Mouse (Mus musculus) heart, embryonic 11.5 days (tissue): ENCODE data around the gene Itgb6. TPM values are rescaled to one million over a fixed set of nuclear protein-coding genes. Genes with fewer than 3 reads are reported as not detected.

Experiments used
- ATAC-seq: fragments of 200-750 bp; cut with Nextera tagmentation; replicated peaks from 2 replicates; pipeline ENCODE4 v1.8.0; 2017; ENCODE audit warnings: moderate library complexity; ENCODE audit not compliant: insufficient number of reproducible peaks, low FRiP score, low TSS enrichment
- H3K27ac ChIP-seq: fragments of 300-500 bp; sonication (generic); 2 replicates; pipeline ENCODE4 v1.5.1; 2014; ENCODE audit warnings: mild to moderate bottlenecking, low read depth, low read length
- H3K27me3 ChIP-seq: fragments of 300-500 bp; sonication (generic); 2 replicates; pipeline ENCODE4 v1.6.1; 2014; ENCODE audit warnings: mild to moderate bottlenecking, low read length, mixed read lengths; ENCODE audit not compliant: control insufficient read depth, insufficient read depth
- H3K36me3 ChIP-seq: fragments of 300-500 bp; sonication (generic); 2 replicates; pipeline ENCODE4 v1.6.1; 2014; ENCODE audit warnings: mild to moderate bottlenecking, low read length, moderate library complexity, mixed read lengths; ENCODE audit not compliant: control insufficient read depth, insufficient read depth
- H3K4me1 ChIP-seq: fragments of 300-500 bp; sonication (generic); 2 replicates; pipeline ENCODE4 v1.6.1; 2014; ENCODE audit warnings: low read length; ENCODE audit not compliant: control insufficient read depth, insufficient read depth
- H3K4me2 ChIP-seq: fragments of 300-500 bp; sonication (generic); 2 replicates; pipeline ENCODE4 v1.6.1; 2014; ENCODE audit warnings: mild to moderate bottlenecking, moderate library complexity
- H3K4me3 ChIP-seq: fragments of 300-500 bp; sonication (generic); 2 replicates; pipeline ENCODE4 v1.5.1; 2014; ENCODE audit warnings: low read depth, low read length
- H3K9ac ChIP-seq: fragments of 300-500 bp; sonication (generic); 2 replicates; pipeline ENCODE4 v1.6.1; 2014; ENCODE audit warnings: mild to moderate bottlenecking, low read depth, low read length, moderate library complexity
- H3K9me3 ChIP-seq: fragments of 300-500 bp; sonication (generic); replicated peaks from 2 replicates; pipeline ENCODE4 v1.6.1; 2016; ENCODE audit warnings: low read length; ENCODE audit not compliant: control insufficient read depth
- WGBS: fragments of 180-500 bp; shearing (Covaris S2); extraction: QIAGEN DNeasy Blood & Tissue Kit; methylation state at CpG from one replicate; pipeline ENCODE4 v1.1.7; 2014; ENCODE audit not compliant: insufficient replicate concordance; 5-methylcytosine and 5-hydroxymethylcytosine counted together
- polyA plus RNA-seq: library from polyadenylated mRNA; unstranded; fragments of >200 nt; fragmentation: Nextera tagmentation; extraction: Ambion mirVana; gene quantifications from 2 replicates; pipeline ENCODE4 v1.2.1, GENCODE M21; 2014

Gene Itgb6
- polyA plus RNA-seq, 1 experiment from 2014 or later = 0.20 TPM

DNA sequence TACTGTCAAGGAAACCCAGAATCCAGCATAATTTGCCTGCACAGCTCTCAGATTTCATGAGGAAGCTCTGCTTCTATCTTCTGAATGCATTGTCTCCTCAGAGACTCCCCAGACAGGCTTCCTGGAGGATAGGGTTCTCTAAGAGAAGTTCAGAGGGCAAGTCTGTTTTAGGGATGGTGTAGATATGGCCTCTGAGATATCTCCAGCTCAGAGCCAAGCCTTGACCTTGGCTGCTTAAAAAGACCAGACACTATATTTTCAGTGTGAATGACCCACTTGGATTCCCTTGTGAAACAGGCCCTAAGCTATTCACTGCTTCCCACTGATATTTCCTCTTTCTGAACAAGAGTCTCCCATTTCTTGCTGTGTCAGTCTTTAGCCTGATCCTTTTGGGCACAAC, 36.5 kb downstream of the Itgb6 start:
- Histone ChIP-seq H3K4me1 (peaks cover 6% of the 10 kb centered on the region; the same call in 1 of the 2 replicates), H3K9me3 (no peaks in the 10 kb centered on the region), H3K4me3 (no peak overlapping the region), H3K36me3 (no peaks in the 10 kb centered on the region), H3K4me2 (no peak overlapping the region), H3K27me3 (no peaks in the 10 kb centered on the region), H3K9ac (no peak overlapping the region), H3K27ac (no peak overlapping the region)
- ATAC-seq = no peak

DNA sequence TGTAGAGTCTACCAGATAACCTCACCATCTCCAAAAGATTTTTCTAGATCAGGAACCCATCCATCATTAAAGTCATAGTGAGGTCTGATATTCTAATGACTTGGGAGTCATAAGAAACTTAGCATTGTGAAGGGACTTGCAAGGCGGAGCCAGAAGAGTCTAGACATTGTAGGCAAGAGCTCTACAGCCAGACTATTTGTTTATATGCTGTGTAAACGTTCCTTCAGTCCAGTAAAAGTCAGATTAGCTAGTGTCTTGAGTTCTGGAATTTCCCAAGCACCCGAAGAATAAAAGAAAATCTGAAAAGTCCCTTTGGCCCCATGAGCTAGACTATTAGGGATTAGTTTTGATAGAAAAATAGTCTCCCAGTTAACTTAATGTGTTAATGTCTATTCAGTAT, 38.3 kb downstream of the Itgb6 start:
- H3K27ac ChIP-seq = no peak overlapping the region
- H3K9me3 ChIP-seq = no peaks in the 10 kb centered on the region
- no peak for ATAC-seq
- H3K4me1 ChIP-seq = peaks cover 4% of the 10 kb centered on the region; the same call in 1 of the 2 replicates
- no peaks in the 10 kb centered on the region for H3K36me3 ChIP-seq
- no peaks in the 10 kb centered on the region for H3K27me3 ChIP-seq
- 78% methylated on average over 3 of the region's 3 CpGs for WGBS
- H3K4me3 ChIP-seq = no peak overlapping the region
- no peak overlapping the region for H3K9ac ChIP-seq
- no peak overlapping the region for H3K4me2 ChIP-seq

DNA sequence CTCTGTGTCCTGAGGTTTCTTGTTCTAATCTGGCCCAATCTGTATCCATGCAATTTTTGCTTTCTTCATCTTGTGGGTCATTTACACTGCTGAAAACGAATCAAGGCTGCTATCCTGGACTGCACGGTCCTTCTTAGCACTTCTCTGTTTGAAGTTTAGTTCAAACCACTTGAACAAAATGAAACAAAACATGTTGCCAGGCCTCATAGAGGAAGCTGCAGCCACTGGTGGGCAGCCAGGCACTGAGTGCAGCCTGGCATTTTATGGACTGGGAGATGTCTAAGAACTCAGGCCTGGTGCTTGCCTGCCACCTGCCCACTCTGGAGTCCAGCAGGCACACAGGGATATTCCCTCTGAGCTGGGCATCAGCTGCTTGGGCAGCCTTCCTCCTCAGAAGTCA, 39.9 kb downstream of the Itgb6 start:
- no peak overlapping the region for H3K4me2 ChIP-seq
- no peaks in the 10 kb centered on the region for H3K36me3 ChIP-seq
- no peaks in the 10 kb centered on the region for H3K27me3 ChIP-seq
- H3K4me3 ChIP-seq = no peak overlapping the region
- no peak overlapping the region for H3K27ac ChIP-seq
- no peak for ATAC-seq
- peaks cover 2% of the 10 kb centered on the region; the same call in 1 of the 2 replicates for H3K4me1 ChIP-seq
- H3K9me3 ChIP-seq = no peaks in the 10 kb centered on the region
- H3K9ac ChIP-seq = no peak overlapping the region
- 78% methylated on average over 2 of the region's 2 CpGs for WGBS

DNA sequence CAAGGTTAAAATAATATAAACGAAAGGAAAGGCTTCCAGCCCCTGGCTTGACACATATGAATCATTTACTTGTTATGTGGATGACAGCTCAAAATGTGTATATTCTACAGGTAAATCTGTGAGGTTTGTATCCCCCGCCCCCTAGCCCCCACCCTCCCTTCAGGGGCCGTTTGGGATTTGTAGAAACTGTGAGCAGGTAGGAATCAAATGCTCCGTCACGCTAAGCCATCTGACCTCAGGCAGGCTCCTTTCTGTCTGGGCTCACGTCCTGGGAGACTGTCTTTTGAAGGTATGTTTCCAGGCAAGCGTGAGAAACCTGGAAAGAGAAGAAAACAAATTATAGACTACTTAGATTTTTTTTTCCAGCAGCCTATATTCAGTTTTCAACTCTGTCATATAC, 48.0 kb downstream of the Itgb6 start:
- H3K9ac ChIP-seq = no peak overlapping the region
- H3K27ac ChIP-seq = no peak overlapping the region
- H3K4me1 ChIP-seq = peaks cover 4% of the 10 kb centered on the region; the same call in 1 of the 2 replicates
- WGBS = 64% methylated on average over 7 of the region's 7 CpGs
- ATAC-seq = no peak
- no peaks in the 10 kb centered on the region for H3K36me3 ChIP-seq
- no peaks in the 10 kb centered on the region for H3K9me3 ChIP-seq
- H3K4me3 ChIP-seq = no peak overlapping the region
- H3K4me2 ChIP-seq = no peak overlapping the region
- H3K27me3 ChIP-seq = no peaks in the 10 kb centered on the region

DNA sequence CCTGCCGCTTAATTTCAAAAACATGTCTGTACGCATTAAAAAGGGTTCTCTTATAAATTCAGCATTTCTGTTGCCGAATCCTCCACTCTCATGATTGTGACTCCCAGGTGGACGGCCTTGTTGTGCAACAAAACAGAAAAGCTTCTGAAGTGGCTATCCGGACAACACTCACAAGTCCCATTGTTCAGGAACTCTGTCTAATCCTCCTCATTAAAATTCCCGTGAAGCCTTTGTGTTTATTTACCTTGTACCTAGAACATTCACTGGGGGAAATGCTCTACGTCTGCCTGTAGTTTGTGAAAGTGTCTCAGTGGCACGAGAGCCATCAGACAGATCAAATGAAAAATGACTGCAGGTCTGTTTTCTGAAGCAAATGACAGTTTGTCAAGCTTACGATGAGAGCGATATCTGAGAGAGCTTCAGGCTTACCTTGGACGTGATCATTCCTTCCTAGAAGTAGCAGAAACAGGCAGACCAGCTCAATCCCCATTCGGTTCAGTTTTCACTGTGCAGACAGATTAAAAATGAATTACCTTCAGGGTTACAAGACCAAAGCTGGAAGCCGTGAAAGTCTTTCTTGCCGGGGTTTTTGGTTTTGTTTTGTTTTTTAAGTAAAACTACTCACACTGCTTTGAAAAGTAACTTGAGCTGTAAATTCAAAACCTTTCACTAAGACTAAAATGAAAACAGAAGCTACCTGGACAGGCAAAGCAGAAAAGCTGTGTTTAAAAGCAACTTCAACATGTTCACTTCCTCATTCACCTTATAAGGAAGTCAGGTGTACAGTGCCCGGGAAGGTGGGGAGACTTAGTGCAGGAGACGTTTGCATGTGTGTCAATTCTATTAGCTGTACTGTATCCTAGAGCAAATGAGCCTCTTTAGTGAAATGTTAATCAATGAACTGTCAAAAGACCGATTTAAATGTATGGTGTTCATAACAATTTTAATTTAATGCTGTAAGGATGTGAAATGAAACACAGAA, 49.2 kb downstream of the Itgb6 start:
- Histone ChIP-seq H3K9ac (no peak overlapping the region), H3K36me3 (no peaks in the 10 kb centered on the region), H3K27ac (no peak overlapping the region), H3K4me3 (no peak overlapping the region), H3K4me2 (no peak overlapping the region), H3K4me1 (peaks cover 4% of the 10 kb centered on the region; the same call in 1 of the 2 replicates), H3K27me3 (no peaks in the 10 kb centered on the region), H3K9me3 (no peaks in the 10 kb centered on the region)
- 58% methylated on average over 17 of the region's 17 CpGs for WGBS
- no peak for ATAC-seq

DNA sequence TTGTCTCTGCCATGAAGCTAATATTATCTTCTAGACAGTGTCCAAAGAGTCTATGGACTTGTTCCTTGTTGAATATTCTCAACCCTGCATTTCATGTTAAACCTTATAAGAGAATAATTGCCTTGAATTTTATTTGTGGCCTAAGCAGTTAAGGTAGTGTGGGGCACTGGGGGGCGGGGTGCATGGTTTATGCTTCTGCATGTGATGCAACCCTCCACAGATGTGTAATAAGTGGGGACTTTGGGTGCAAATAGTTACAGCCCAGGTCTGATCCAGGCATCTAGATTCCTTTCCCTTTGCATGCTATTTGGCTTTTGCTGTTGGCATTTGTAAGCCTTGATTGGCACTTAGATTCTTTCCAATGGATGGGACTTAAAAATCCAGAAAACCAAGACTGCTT, 51.2 kb downstream of the Itgb6 start:
- WGBS = 79% methylated on average over 1 of the region's 1 CpGs
- ATAC-seq = no peak

DNA sequence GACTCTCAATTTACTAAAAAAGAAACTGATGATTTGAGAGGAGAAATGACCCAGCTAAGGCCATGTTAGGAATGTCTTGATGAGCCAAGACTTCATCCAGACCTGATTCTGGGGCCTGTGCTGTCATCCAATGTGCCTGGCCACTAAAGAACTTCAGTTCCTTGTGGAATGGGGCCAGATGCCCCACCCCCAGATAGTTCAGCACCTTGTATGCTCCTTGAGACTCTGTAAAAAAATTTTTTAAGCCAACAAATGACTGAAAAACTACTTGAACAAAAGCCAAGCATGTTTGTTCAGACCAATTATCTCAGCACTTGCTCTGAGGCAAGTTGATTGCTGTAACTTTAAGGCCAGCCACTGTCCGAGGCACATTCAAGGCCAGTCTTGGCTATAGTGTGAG, 59.4 kb downstream of the Itgb6 start:
- no peak overlapping the region for H3K4me2 ChIP-seq
- 75% methylated on average over 1 of the region's 1 CpGs for WGBS

More for the DNA sequence above, 51.2 kb downstream of the Itgb6 start:
- Histone ChIP-seq H3K9ac (no peak overlapping the region), H3K4me2 (no peak overlapping the region), H3K27ac (no peak overlapping the region), H3K4me3 (no peak overlapping the region), H3K27me3 (no peaks in the 10 kb centered on the region), H3K9me3 (no peaks in the 10 kb centered on the region), H3K4me1 (no peaks in the 10 kb centered on the region), H3K36me3 (no peaks in the 10 kb centered on the region)

DNA sequence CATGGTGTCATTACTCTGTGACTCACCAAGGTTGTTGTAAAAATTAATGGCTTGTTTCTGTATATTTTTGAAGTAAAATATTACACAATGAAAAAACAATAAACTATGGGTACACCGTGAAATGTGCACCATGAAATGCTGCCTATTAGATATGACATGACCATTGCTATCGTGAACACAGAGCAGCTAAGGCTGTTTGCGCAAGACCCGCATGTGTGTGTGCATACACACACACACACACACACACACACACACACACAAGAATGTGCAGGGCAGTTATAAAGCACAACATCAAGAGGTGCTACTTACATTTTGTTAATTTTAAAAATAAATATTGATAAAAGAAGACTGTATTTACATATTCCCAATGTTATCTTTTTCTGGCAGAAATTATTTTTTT, 62.5 kb downstream of the Itgb6 start:
- Histone ChIP-seq H3K27me3 (no peaks in the 10 kb centered on the region), H3K36me3 (no peaks in the 10 kb centered on the region), H3K27ac (no peak overlapping the region), H3K4me2 (no peak overlapping the region), H3K4me3 (no peak overlapping the region), H3K9ac (no peak overlapping the region), H3K9me3 (no peaks in the 10 kb centered on the region), H3K4me1 (no peaks in the 10 kb centered on the region)
- no peak for ATAC-seq
- WGBS = 93% methylated on average over 4 of the region's 4 CpGs

More for the DNA sequence above, 59.4 kb downstream of the Itgb6 start:
- Histone ChIP-seq H3K4me3 (no peak overlapping the region), H3K9me3 (no peaks in the 10 kb centered on the region), H3K9ac (no peak overlapping the region), H3K4me1 (no peaks in the 10 kb centered on the region), H3K36me3 (no peaks in the 10 kb centered on the region), H3K27ac (no peak overlapping the region), H3K27me3 (no peaks in the 10 kb centered on the region)
- no peak for ATAC-seq

DNA sequence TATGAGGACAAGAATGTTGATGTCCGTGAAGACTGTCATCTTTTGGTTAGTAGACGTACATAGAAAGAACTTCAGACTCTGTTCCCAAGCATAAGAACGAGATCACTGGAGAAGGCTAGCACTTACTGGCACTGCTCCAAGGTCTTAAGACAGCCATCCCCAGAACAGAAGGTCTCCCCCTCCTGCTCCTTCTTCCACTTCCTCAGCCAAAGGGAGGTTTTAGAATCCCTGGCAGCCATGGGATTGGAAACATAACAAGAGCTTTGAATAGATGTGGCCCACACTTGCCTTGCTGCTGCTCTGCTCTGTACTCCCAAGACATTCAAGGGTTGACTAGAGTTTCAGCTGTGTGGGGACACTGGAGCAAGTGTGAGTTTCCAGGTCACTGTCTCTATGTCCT, 63.5 kb downstream of the Itgb6 start:
- H3K4me2 ChIP-seq = no peak overlapping the region
- WGBS = 70% methylated on average over 3 of the region's 3 CpGs
- H3K27ac ChIP-seq = no peak overlapping the region
- no peaks in the 10 kb centered on the region for H3K36me3 ChIP-seq
- no peaks in the 10 kb centered on the region for H3K27me3 ChIP-seq
- H3K4me1 ChIP-seq = no peaks in the 10 kb centered on the region
- ATAC-seq = no peak
- H3K4me3 ChIP-seq = no peak overlapping the region
- no peak overlapping the region for H3K9ac ChIP-seq
- H3K9me3 ChIP-seq = no peaks in the 10 kb centered on the region
